Mouse (Mus musculus): ENCODE data around the gene Gja5. TPM values are rescaled to one million over a fixed set of nuclear protein-coding genes. Genes with fewer than 3 reads are reported as not detected.

Gja5 gene
- polyA plus RNA-seq, 1 experiment from 2014 or later = 5.8 TPM

Other genes starting within 250 kb of the Gja5 start
- 0.57 and 0.58 TPM in 2 replicates for gene Ankrd35, start 234.6 kb upstream of the Gja5 start, polyA plus RNA-seq (2016; fragmentation: Nextera tagmentation; extraction: Ambion mirVana)
- 48.2 and 55.0 TPM in 2 replicates for gene Pias3, start 208.3 kb upstream of the Gja5 start, polyA plus RNA-seq (2016; fragmentation: Nextera tagmentation; extraction: Ambion mirVana)
- 10.9 and 13.9 TPM in 2 replicates for gene Nudt17, start 196.1 kb upstream of the Gja5 start, polyA plus RNA-seq (2016; fragmentation: Nextera tagmentation; extraction: Ambion mirVana)
- gene Polr3c, start 177.1 kb upstream of the Gja5 start, polyA plus RNA-seq (2016; fragmentation: Nextera tagmentation; extraction: Ambion mirVana) = 35.9 and 36.0 TPM in 2 replicates
- gene Rnf115, start 177.0 kb upstream of the Gja5 start, polyA plus RNA-seq (2016; fragmentation: Nextera tagmentation; extraction: Ambion mirVana) = 78.2 and 87.9 TPM in 2 replicates
- gene Pdzk1, start 75.4 kb upstream of the Gja5 start, polyA plus RNA-seq (2016; fragmentation: Nextera tagmentation; extraction: Ambion mirVana) = 0.09 TPM in 1 of 2 replicates, not detected in the other
- gene Cd160, start 75.3 kb upstream of the Gja5 start, polyA plus RNA-seq (2016; fragmentation: Nextera tagmentation; extraction: Ambion mirVana) = 0.13 and 0.19 TPM in 2 replicates
- 40.1 and 44.5 TPM in 2 replicates for gene Gpr89, start 653 bp downstream of the Gja5 start, polyA plus RNA-seq (2016; fragmentation: Nextera tagmentation; extraction: Ambion mirVana)
- 0.03 and 0.05 TPM in 2 replicates for gene Gja8, start 21.3 kb downstream of the Gja5 start, polyA plus RNA-seq (2016; fragmentation: Nextera tagmentation; extraction: Ambion mirVana)